Mouse (Mus musculus): ENCODE measurements at regions not wholly inside any gene's neighbourhood (a gene's known extent, or its start where the extent isn't known, plus 50 kb on each side); places are given as distances from the start of the nearest gene placed in this dataset.

- no peak for DNase-seq (ENCODE audit: low read depth)
These were observed 844.7 kb upstream of the Car8 start for GRCm38 (mm10) chr4:9083526-9083925.

DNA sequence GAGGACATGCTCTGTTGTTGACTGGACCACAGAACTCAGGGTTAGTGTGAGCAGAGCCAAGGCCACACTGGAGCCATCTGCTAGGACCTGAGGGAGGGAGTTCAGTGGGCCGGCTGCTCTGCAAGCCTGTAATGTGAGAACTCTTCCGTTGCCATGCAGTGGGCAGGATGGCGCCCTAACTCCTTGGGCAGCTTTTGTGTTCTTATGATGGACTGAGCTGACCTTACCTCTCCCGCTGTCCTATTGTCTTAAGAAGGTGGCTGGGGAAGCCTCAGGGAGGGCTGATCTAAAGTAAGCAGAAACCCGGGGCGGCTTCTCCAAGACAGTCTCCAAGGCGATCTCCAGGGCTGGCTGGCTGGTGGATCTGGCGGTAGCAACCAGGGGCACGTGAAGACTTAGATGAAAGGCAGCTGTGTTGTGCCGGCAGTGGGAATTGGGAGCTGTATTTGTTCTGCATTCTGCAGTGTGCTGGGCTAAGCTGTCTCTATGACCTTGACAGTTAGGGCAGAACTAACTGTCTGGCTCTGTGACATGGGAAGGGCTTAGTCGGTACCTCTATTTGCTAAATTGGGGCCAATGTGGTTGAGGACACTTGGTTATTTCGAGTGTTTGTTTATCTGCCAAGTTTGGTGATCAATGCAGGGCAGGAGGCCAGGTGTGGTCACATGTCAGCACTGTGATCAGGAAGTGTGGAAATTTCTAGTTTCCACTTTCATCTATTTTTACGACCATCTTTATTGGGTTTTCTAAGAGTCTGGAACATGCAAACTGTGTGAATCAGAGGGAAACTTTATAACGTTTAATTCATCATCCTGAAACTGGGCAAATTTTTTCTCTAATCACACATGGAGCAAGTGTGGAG lies 843.1 kb upstream of the Car8 start:
- no peak for DNase-seq (ENCODE audit: low read depth)

GRCm38 (mm10) chr4:9080821-9081493 lies 842.1 kb upstream of the Car8 start:
- DNase-seq (ENCODE audit: low read depth), result no peak

DNA sequence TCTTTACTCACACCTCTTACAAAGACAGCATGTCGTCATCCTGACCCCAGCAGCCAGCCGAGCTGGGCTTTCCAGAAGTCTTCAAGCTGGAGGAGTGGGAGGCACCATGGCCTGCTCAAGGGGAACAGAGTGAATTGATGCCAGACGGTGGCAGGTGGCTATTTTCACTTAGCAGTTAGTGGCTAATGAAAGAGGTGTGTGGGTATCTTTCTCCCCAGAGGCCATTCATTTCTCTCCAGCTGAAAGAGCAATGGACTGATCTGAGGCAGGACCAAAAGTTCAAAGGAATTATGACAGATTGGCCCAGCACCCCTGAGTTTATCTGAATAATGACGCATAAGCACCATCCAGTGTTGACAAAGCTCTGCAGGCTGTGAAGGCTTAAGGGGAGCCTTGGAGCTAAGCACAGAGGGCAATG lies 841.0 kb upstream of the Car8 start:
- DNase-seq (ENCODE audit: low read depth), result no peak

DNA sequence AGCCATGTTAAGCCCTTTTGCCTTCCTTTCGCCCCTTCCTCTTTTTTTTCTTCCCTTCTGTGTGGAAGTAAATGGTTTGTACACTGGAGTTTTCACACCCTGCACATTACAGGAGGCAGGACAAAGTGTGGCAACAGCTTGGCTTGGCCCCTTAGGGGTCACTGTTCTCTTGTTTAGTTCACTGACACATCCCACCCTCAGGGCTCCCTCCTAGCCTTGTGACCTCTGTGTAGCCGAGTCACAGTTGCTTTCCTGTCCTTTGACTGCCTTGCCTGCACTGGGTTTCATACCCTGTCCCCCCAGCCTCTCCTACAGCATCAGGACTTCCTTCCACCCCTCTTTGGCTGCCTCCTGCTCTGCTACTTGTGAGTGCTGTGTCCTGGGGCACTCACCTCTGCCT lies 835.6 kb upstream of the Car8 start:
- no peak for DNase-seq (ENCODE audit: low read depth)

DNA sequence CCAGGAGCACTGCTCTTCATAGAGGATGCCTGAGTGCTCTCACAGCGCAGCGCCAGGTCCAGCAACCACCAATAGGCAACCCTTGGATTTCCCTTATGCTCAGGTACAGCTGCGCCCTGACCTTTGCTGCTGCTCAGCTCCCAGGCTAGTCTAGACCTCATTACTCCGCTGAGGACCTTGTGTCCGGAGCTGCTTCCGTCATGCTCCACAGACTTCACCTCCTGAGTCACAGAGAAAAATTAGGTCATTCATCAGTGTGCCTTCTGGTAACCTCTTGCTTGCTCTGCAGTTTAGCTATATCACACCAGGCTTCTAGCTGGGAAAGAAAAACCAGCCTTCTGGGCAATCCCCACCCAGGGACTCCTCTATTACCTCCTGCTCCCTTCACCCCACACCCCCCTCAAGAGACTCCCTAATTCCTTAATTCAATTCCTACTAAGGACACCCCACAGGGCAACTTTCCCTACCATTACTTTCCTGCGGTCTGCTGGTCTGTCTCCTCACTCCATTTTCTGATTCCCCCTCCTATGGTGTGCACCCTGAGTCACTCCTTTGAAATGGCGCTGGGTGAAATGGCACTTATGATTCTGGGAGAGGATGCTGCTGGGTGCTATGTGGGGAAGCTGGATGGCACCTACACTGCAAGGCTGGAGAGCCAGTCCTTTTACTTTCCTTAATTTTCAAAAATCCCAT lies 835.0 kb upstream of the Car8 start:
- no peak for DNase-seq (ENCODE audit: low read depth)

DNA sequence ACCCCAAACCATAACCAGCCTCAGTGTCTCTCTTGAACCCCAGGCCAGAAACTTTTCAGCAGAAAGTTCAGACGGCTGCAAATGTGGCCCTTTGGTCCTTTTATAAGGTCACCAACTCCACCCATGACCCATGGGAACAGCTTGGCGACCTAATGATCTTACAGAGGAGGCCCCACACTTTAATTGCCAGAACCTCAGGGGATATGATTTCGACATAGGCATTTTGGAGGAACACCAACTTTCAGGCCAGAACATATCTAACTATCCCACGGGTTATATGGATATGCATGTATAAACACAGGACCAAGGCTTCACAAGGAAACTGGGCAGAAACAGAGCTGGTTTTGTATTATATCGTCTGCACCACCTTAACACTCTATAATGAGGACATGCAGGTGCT lies 833.5 kb upstream of the Car8 start:
- no peak for DNase-seq (ENCODE audit: low read depth)

DNA sequence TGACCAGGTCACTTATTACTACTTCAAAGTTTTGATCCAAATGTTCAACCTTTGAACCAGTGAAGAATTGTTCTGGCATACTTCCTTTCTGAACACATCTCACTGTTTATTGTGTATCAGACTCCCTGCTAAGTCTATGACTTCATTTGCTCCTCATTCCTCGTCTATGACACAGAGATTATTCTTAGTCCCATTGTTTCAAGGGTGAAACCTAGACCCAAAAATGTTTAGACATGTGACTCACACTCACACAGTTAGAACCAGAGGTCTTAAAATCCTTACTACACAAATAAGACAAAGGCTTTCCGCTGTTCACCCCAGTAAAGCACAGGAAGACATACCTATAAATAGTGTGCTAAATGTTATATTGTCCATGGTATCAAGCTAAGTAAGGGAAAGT lies 829.0 kb upstream of the Car8 start:
- no peak for DNase-seq (ENCODE audit: low read depth)

DNA sequence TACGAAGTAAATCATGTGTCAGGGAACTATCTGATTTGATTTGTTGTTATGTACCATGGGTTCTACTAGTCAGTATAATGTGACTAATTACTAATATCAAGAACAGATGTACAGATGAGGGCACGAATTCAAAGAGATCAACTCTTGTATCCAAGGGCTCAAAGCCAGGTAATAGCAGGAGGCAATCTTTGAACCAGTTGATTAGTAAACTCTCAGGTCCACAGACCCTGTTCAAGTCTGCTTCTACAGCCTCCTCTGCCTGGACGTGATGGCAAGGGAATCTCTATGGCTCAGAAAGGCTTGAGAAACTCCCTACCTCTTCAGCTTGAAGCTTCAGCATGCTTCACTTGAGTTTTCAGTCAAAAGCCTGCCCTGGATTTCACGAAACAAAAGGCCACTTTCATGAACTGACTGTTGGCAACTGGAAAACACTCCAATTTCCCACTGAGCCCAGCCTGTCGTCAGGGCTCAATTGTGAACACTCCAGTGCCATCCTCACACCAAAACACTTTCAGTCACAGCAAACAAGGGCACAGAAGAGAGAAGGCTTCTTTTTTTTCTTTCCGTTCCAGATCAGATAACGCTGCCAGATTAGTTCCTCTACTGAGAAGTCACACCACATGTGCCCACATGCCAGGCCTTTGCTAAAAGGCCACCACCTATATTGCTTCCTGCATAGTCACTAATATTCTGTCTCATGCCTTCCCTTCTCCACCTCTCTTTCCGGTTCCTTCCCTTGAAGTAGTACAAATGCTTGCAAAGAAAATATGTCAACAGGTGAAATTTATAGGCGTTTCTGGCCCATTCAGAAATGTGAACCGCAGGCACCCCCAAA lies 827.4 kb upstream of the Car8 start:
- DNase-seq (ENCODE audit: low read depth), result peak; percentile 69

DNA sequence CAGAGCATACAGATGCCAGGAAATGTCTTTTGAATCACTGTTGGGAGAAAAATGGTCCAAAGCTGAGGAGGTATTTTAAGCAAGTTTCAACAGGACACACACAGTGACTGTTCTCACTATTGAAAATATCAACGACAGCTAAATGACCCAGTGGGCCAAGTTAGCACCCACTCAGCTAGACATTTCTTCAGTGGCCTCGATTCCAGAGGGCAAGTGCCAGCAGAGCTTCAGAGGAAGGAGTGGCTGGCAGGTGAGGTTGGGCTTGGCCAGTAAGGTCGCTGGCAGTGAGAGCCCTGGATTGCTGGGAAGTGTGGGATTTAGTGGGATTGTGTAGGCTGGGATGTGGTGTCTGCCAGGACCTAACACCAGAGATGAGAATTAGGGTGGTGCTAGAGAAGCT lies 823.1 kb upstream of the Car8 start:
- no peak for DNase-seq (ENCODE audit: low read depth)

GRCm38 (mm10) chr4:9060221-9060620 lies 821.4 kb upstream of the Car8 start:
- no peak for DNase-seq (ENCODE audit: low read depth)

DNA sequence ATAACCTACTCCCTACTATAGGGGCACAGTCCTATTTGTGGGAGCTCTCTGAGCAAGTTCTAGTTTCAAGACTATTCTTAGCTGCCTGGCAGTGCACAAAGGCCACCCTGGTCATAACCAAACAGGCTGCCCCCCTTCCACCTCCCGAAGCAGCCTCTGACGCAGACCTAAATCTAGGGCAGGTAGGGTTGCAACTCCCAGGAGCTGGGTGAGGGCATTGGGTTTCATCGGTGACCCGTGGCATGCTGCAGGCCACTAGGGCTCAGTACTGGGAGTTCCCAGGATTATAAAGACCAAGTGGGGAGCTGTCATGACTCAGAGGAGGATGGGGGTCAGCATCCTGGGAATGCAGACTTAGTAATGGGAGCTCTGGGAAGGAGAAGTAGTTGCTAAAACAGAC lies 818.8 kb upstream of the Car8 start:
- no peak for DNase-seq (ENCODE audit: low read depth)

DNA sequence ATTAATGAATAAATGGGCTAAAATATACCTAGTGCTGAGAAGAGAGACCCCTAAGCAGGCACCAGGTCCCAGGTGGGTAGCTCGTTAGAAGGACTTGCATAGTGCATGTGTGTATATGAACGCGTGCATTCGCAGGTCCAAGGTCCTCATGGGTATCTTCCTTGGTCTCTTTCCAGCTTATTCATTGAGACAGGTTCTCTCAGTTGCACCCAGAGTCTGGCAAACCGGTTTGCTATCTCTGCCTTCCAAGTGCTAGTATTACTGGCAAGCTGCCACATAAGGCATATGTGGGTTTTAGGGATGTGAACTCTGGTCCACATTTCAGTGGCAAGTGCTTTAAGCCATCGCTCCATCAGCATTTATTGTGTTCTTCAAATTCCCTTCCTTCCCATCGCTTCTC lies 818.3 kb upstream of the Car8 start:
- no peak for DNase-seq (ENCODE audit: low read depth)

GRCm38 (mm10) chr4:9055876-9056275 lies 817.0 kb upstream of the Car8 start:
- DNase-seq (ENCODE audit: low read depth), result no peak

DNA sequence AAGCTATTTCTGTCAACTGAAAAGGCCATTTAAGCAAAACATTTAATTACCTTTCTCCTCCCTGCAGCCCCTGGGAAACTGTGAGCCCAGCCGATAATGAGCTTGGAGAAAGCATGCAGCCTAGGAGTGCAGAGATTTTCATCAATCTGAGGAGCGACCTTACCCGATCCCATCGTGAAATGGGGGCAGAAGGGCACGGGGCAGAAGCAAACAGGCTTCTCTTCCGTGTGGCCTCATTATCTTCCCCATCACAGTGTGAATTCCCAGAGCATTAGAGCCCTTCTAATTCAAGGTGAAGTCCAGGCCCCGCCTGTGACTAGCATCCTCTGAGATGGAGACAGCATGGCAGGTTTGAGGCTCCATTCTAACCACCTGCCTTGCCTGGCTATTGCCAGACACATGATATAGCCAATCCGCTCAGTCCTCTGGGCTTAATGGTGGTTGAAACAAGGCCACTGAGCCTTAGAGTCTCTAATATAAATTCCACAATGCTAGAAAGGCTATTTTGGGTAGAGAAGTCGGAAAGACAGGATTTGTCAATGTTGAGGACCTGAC lies 816.5 kb upstream of the Car8 start:
- DNase-seq (ENCODE audit: low read depth), result no peak

GRCm38 (mm10) chr4:9048817-9049216 lies 810.0 kb upstream of the Car8 start:
- DNase-seq (ENCODE audit: low read depth), result no peak

- no peak for DNase-seq (ENCODE audit: low read depth)
These were observed 808.3 kb upstream of the Car8 start for GRCm38 (mm10) chr4:9047151-9047550.

DNA sequence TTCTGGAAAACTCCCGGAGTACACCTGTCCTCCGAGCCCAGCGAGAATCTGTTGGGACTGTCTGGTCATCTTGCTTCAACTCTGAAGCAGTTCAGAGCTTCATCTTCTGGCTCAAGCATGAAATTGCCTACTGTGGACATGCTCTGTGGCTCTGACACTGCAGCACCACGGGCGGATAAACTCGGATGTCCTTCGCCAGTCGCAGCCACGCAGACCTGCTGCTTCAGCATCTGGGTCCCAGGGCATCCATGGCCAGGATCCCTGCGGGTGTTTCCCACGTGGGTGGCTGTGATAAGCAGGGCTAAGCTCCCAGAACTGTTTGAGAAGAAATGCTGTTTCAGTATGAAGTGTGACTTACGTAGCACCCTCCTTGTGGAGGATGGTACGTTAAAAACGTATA lies 807.6 kb upstream of the Car8 start:
- DNase-seq (ENCODE audit: low read depth), result no peak

GRCm38 (mm10) chr4:9046030-9046429 lies 807.2 kb upstream of the Car8 start:
- DNase-seq (ENCODE audit: low read depth), result no peak

GRCm38 (mm10) chr4:9036005-9036404 lies 797.2 kb upstream of the Car8 start:
- DNase-seq (ENCODE audit: low read depth), result no peak

DNA sequence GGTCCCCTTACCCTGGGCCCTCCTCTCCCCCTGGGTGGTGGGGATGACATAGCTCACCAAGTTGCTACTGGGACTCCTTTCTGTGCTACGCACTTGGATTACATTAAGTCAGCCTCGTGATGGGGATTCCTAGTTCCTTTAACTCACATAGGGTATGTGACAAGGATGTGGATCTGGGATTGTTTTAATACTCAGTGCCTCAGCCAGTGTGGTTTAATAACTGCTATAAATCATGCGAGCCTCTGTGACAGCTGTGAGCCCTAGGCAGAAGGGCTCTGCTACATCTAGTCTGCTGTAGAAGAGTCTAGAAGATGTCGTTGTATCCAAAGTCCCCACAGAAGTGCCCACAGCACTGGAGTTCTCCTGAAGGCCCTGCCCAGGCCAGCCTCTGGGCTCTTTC lies 796.5 kb upstream of the Car8 start:
- DNase-seq (ENCODE audit: low read depth), result no peak

- no peak for DNase-seq (ENCODE audit: low read depth)
These were observed 795.4 kb upstream of the Car8 start for GRCm38 (mm10) chr4:9034280-9034679.

Data from induced T-regulatory cell, adult 2 months (primary cell).